Mouse (Mus musculus): ENCODE measurements at regions not wholly inside any gene's neighbourhood (a gene's known extent, or its start where the extent isn't known, plus 50 kb on each side); places are given as distances from the start of the nearest gene placed in this dataset.

GRCm38 (mm10) chr9:113008106-113008505 lies 700.0 kb downstream of the Pdcd6ip start:
- Histone ChIP-seq H3K27me3 (no peaks in the 10 kb centered on the region), H3K4me3 (replicated peaks) (no peak overlapping the region), H3K4me1 (replicated peaks) (no peaks in the 10 kb centered on the region), H3K9ac (no peak overlapping the region), H3K27ac (replicated peaks) (no peak overlapping the region), H3K4me2 (no peak overlapping the region), H3K36me3 (replicated peaks) (no peaks in the 10 kb centered on the region), H3K9me3 (replicated peaks) (no peaks in the 10 kb centered on the region)
- no peak for ATAC-seq (ENCODE audit: insufficient read depth)
- WGBS (ENCODE audit: insufficient replicate concordance): 46% methylated on average over 4 of the region's 4 CpGs

GRCm38 (mm10) chr9:112996204-112996603 lies 711.9 kb downstream of the Pdcd6ip start:
- Histone ChIP-seq H3K4me3 (replicated peaks) (no peak overlapping the region), H3K36me3 (replicated peaks) (no peaks in the 10 kb centered on the region), H3K9ac (no peak overlapping the region), H3K4me2 (peak overlapping the region; percentile 45), H3K4me1 (replicated peaks) (peaks cover 16% of the 10 kb centered on the region), H3K27ac (replicated peaks) (peak overlapping the region; percentile 89), H3K27me3 (no peaks in the 10 kb centered on the region), H3K9me3 (replicated peaks) (no peaks in the 10 kb centered on the region)
- peak; percentile 100 for ATAC-seq (ENCODE audit: insufficient read depth)
- 14% methylated on average over 1 of the region's 1 CpGs for WGBS (ENCODE audit: insufficient replicate concordance)

DNA sequence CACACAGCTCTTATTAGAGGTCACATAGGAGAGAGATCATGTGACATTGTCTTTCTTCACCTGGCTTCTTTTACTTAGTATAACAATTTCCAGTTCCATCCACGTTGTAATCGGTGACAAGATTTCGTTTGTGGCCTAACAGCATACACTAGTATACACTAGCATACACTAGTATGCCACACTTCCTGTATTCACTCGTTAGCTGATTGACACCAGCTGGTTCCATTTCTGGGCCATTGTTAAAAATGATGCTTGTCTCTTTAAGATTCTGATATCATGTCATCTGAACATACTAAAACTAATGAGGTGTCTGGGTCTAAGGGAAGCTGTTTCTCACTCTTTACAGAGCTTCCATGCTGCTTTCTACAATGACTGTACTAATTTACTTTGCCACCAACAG lies 713.3 kb downstream of the Pdcd6ip start:
- H3K4me1 ChIP-seq (replicated peaks): peaks cover 16% of the 10 kb centered on the region
- no peaks in the 10 kb centered on the region for H3K9me3 ChIP-seq (replicated peaks)
- H3K4me2 ChIP-seq: no peak overlapping the region
- no peaks in the 10 kb centered on the region for H3K36me3 ChIP-seq (replicated peaks)
- no peaks in the 10 kb centered on the region for H3K27me3 ChIP-seq
- ATAC-seq (ENCODE audit: insufficient read depth): no peak
- H3K27ac ChIP-seq (replicated peaks): peak overlapping the region; percentile 75; the same call in 1 of the 2 replicates
- H3K9ac ChIP-seq: no peak overlapping the region
- WGBS (ENCODE audit: insufficient replicate concordance): 70% methylated on average over 4 of the region's 4 CpGs
- no peak overlapping the region for H3K4me3 ChIP-seq (replicated peaks)

- ATAC-seq (ENCODE audit: insufficient read depth): no peak
Measured at GRCm38 (mm10) chr9:112993627-112994026, 714.4 kb downstream of the Pdcd6ip start.

GRCm38 (mm10) chr9:112992937-112993336 lies 715.1 kb downstream of the Pdcd6ip start:
- WGBS (ENCODE audit: insufficient replicate concordance): 45% methylated on average over 3 of the region's 3 CpGs
- Histone ChIP-seq H3K27me3 (no peaks in the 10 kb centered on the region), H3K27ac (replicated peaks) (no peak overlapping the region), H3K4me3 (replicated peaks) (no peak overlapping the region), H3K4me2 (no peak overlapping the region), H3K9me3 (replicated peaks) (no peaks in the 10 kb centered on the region), H3K36me3 (replicated peaks) (no peaks in the 10 kb centered on the region), H3K4me1 (replicated peaks) (peaks cover 13% of the 10 kb centered on the region), H3K9ac (no peak overlapping the region)
- no peak for ATAC-seq (ENCODE audit: insufficient read depth)

More at GRCm38 (mm10) chr9:112993627-112994026, 714.4 kb downstream of the Pdcd6ip start:
- Histone ChIP-seq H3K36me3 (replicated peaks) (no peaks in the 10 kb centered on the region), H3K27ac (replicated peaks) (no peak overlapping the region), H3K4me3 (replicated peaks) (no peak overlapping the region), H3K4me1 (replicated peaks) (peaks cover 16% of the 10 kb centered on the region), H3K4me2 (no peak overlapping the region), H3K27me3 (no peaks in the 10 kb centered on the region), H3K9ac (no peak overlapping the region), H3K9me3 (replicated peaks) (no peaks in the 10 kb centered on the region)
- WGBS (ENCODE audit: insufficient replicate concordance): 26% methylated on average over 2 of the region's 2 CpGs

GRCm38 (mm10) chr9:112983353-112983752 lies 724.7 kb downstream of the Pdcd6ip start:
- Histone ChIP-seq H3K4me2 (no peak overlapping the region), H3K36me3 (replicated peaks) (no peaks in the 10 kb centered on the region), H3K27me3 (no peaks in the 10 kb centered on the region), H3K9me3 (replicated peaks) (no peaks in the 10 kb centered on the region), H3K4me3 (replicated peaks) (no peak overlapping the region), H3K27ac (replicated peaks) (no peak overlapping the region), H3K9ac (no peak overlapping the region), H3K4me1 (replicated peaks) (no peaks in the 10 kb centered on the region)
- whole genome bisulfite sequencing (ENCODE audit: insufficient replicate concordance): 71% methylated on average over 6 of the region's 6 CpGs
- no peak for ATAC-seq (ENCODE audit: insufficient read depth)

GRCm38 (mm10) chr9:112951567-112951966 lies 715.8 kb upstream of the Arpp21 start:
- H3K4me2 ChIP-seq: no peak overlapping the region
- H3K9me3 ChIP-seq (replicated peaks): no peaks in the 10 kb centered on the region
- ATAC-seq (ENCODE audit: insufficient read depth): 0 out of 2 replicates have a peak, but pooled peaks have one; percentile 9
- 38% methylated on average over 1 of the region's 1 CpGs for WGBS (ENCODE audit: insufficient replicate concordance)
- H3K4me3 ChIP-seq (replicated peaks): no peak overlapping the region
- no peak overlapping the region for H3K9ac ChIP-seq
- no peaks in the 10 kb centered on the region for H3K27me3 ChIP-seq
- H3K36me3 ChIP-seq (replicated peaks): no peaks in the 10 kb centered on the region
- H3K4me1 ChIP-seq (replicated peaks): no peaks in the 10 kb centered on the region
- H3K27ac ChIP-seq (replicated peaks): no peak overlapping the region

- H3K36me3 ChIP-seq (replicated peaks): no peaks in the 10 kb centered on the region
- ATAC-seq (ENCODE audit: insufficient read depth): peak; percentile 56; the same call in 1 of the 2 replicates
- no peaks in the 10 kb centered on the region for H3K27me3 ChIP-seq
- H3K4me1 ChIP-seq (replicated peaks): no peaks in the 10 kb centered on the region
- no peaks in the 10 kb centered on the region for H3K9me3 ChIP-seq (replicated peaks)
- no peak overlapping the region for H3K4me2 ChIP-seq
- H3K4me3 ChIP-seq (replicated peaks): no peak overlapping the region
- no peak overlapping the region for H3K27ac ChIP-seq (replicated peaks)
- H3K9ac ChIP-seq: no peak overlapping the region
- 46% methylated on average over 2 of the region's 2 CpGs for WGBS (ENCODE audit: insufficient replicate concordance)
Measured at GRCm38 (mm10) chr9:112950056-112950455, 714.3 kb upstream of the Arpp21 start.

DNA sequence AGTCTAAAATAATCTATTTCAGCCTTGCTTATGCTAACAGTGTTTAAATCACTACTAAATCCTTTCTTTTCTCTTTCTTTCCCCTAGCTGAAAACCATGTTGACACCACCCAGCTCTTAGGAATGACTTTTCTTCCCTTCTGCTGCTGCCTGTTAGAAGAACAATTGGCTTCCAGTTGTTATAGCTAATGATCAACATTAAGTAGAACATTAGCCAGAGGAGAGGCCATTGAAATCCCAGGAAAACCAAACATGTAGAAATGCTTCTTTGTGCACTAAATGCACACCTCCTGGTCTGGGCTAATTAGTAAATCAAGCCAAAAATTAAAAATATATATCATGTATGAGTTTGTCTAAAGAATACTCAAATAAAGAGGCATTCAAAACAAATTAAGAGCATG lies 703.0 kb upstream of the Arpp21 start:
- Histone ChIP-seq H3K27me3 (no peaks in the 10 kb centered on the region), H3K4me1 (replicated peaks) (no peaks in the 10 kb centered on the region), H3K4me2 (no peak overlapping the region), H3K4me3 (replicated peaks) (no peak overlapping the region), H3K9me3 (replicated peaks) (no peaks in the 10 kb centered on the region), H3K36me3 (replicated peaks) (no peaks in the 10 kb centered on the region), H3K9ac (no peak overlapping the region), H3K27ac (replicated peaks) (no peak overlapping the region)
- no peak for ATAC-seq (ENCODE audit: insufficient read depth)

DNA sequence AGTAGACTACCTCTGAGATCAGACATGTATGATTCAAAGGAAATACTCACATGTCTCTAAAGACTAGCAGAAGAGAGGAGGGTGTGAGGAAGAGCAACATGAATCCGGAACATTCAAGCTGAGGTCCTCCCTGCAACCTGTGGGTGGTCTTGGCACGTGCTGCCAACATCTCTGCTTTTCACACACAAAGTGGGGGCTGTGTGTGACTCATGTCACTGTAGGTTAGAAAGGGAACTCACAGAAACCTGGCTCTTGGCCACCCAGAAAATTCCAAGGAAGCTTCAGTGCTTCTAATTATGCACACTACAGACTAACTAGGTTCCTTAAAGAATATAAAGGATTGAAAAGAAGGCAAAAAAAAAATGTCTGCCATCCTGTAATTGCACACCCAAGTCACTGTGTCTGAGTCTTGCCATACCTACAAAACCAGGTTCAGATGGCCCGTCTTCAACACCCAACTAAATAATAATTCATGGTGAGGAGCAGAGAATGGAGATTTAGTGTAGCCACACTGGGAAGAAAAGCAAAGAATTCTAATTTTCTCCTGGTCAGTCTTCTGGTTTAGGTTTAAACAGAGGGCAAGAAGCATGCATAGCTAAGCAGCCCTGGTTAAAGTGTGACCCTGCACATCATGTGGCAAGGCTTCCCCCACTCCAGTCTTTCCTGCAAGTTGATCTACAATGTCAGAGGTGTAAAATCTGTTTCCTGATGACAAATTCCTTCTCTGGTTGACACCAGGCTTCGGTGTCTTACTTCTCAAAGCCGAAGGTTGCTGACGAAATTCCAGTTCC lies 673.8 kb upstream of the Arpp21 start:
- H3K4me1 ChIP-seq (replicated peaks): no peaks in the 10 kb centered on the region
- H3K36me3 ChIP-seq (replicated peaks): no peaks in the 10 kb centered on the region
- no peak for ATAC-seq (ENCODE audit: insufficient read depth)
- H3K4me2 ChIP-seq: no peak overlapping the region
- H3K27ac ChIP-seq (replicated peaks): no peak overlapping the region
- 55% methylated on average over 6 of the region's 6 CpGs for WGBS (ENCODE audit: insufficient replicate concordance)
- H3K9ac ChIP-seq: no peak overlapping the region
- H3K4me3 ChIP-seq (replicated peaks): no peak overlapping the region
- H3K27me3 ChIP-seq: no peaks in the 10 kb centered on the region
- no peaks in the 10 kb centered on the region for H3K9me3 ChIP-seq (replicated peaks)

DNA sequence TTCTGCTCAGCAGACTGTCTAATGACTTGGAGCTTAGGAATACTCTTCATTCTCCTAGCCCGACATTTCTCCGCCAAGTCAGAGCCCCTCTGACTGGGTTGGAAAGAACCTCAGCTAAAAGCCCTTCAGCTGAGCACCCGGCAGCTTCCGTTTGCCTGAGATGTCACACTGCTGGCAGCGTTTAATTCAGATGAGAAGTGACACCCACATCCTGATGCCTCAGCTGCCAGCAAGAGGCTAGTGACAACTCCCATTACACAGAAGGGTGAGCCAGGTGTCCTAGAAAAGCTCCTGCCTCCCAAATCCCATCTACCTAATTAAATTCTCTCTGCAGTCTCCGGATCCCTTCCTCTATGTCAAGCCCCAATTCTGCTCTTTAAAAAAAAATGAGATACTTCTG lies 670.2 kb upstream of the Arpp21 start:
- Histone ChIP-seq H3K9me3 (replicated peaks) (no peaks in the 10 kb centered on the region), H3K27me3 (no peaks in the 10 kb centered on the region), H3K4me1 (replicated peaks) (no peaks in the 10 kb centered on the region), H3K9ac (no peak overlapping the region), H3K27ac (replicated peaks) (no peak overlapping the region), H3K36me3 (replicated peaks) (no peaks in the 10 kb centered on the region), H3K4me3 (replicated peaks) (no peak overlapping the region), H3K4me2 (no peak overlapping the region)
- no peak for ATAC-seq (ENCODE audit: insufficient read depth)
- WGBS (ENCODE audit: insufficient replicate concordance): 62% methylated on average over 6 of the region's 6 CpGs

DNA sequence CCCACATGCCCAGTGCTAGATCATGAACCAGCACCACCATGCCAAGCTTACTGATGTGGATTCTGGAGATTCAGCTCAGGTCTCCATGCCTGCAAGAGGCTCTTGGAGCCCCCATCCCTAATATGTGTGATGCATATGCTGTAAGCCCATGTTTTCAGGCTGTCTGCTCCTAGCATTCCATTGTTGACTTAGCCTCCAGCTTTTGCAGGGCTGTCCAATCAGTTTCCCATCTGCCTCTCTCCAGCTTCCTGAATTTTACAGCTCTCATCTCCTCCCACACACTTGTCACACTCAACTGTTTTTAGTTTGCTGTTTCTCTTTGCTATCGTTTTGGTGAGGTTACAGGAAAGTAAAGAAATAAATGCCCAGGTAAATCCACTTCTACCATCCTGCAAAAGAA lies 629.2 kb upstream of the Arpp21 start:
- Histone ChIP-seq H3K9ac (no peak overlapping the region), H3K4me1 (replicated peaks) (no peaks in the 10 kb centered on the region), H3K4me3 (replicated peaks) (no peak overlapping the region), H3K27ac (replicated peaks) (no peak overlapping the region), H3K9me3 (replicated peaks) (no peaks in the 10 kb centered on the region), H3K36me3 (replicated peaks) (no peaks in the 10 kb centered on the region), H3K4me2 (no peak overlapping the region), H3K27me3 (no peaks in the 10 kb centered on the region)
- no peak for ATAC-seq (ENCODE audit: insufficient read depth)
- WGBS (ENCODE audit: insufficient replicate concordance): 45% methylated on average over 1 of the region's 1 CpGs
